Mouse (Mus musculus) bone marrow, adult 2 months (tissue): Measurements from ENCODE around the gene Hectd3.

Experiments used
- CTCF ChIP-seq: fragments of 200-500 bp; IDR thresholded peaks from 2 replicates; pipeline ENCODE4 v1.5.1; 2011; ENCODE audit warnings: low read length, control low read depth; ENCODE audit not compliant: control insufficient read depth, insufficient read depth
- POLR2A ChIP-seq: fragments of 200-500 bp; IDR thresholded peaks from 2 replicates; pipeline ENCODE4 v1.6.1; 2011; ENCODE audit warnings: low read depth, mild to moderate bottlenecking, control low read depth, low read length, borderline replicate concordance; ENCODE audit not compliant: control insufficient read depth

DNA sequence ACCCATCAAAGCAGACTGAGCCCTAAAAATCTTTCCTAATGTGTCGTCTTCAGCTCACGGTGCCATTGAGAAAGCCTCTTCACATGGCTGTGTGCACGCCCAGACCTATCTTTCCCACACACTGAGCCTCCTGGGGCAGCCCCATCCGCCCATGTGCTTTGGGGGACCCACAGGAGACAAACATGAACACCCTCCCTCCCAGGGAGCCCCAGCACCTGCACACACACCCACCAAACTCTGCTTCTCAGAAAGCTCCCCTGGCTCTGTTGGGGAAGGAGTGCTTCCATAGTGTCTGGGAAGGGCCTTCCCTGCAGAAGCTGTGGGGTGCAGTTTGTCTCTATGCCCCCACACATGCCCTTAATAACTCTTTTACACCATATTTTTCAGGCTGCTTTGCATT lies 9.5 kb downstream of the Hectd3 start:
- TF ChIP-seq POLR2A (no peak), CTCF (no peak)
